Mouse (Mus musculus): ENCODE data around the gene Zbtb22. TPM values are rescaled to one million over a fixed set of nuclear protein-coding genes. Genes with fewer than 3 reads are reported as not detected.

Gene Zbtb22
- polyA plus RNA-seq, 1 experiment: 134 TPM

DNA sequence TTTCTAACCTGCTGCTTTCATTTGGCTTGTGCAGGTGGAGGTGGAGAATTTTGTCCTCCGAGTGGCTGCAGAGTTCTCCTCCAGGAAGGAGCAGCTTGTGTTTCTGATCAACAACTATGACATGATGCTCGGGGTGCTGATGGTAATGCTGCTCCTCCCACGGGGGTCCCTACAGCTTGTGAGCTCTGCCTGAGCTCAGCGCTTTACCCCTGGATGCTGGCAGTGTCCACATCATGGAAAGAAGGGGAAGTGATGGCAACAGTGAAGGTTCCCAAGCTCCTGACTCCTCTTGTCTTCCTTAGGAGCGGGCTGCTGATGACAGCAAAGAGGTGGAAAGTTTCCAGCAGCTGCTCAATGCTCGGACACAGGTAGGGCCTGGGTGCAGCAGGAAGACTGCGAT is 47.2 kb downstream of the Zbtb22 start:
- peaks cover 51% of the 10 kb centered on the region for H3K36me3 ChIP-seq (ENCODE audit: control insufficient read depth, insufficient read depth, low read length)
- 93% methylated on average over 7 of the region's 7 CpGs for WGBS
- H3K4me1 ChIP-seq (ENCODE audit: control insufficient read depth, insufficient read depth, insufficient read length, low read length): no peaks in the 10 kb centered on the region
- no peaks in the 10 kb centered on the region for H3K27me3 ChIP-seq (ENCODE audit: control insufficient read depth, insufficient read depth, low read length)
- no peak for TF ChIP-seq POLR2A (IDR thresholded peaks at IDR 0.05; ENCODE audit: low read depth, low read length)
- no peak for TF ChIP-seq CTCF (IDR thresholded peaks at IDR 0.05; ENCODE audit: extremely low read depth, insufficient read length, insufficient replicate concordance, low read depth, low read length)
- no peak overlapping the region for H3K27ac ChIP-seq (ENCODE audit: insufficient read depth, low read depth, low read length)
- H3K4me3 ChIP-seq (ENCODE audit: low read depth, low read length): no peak overlapping the region

DNA sequence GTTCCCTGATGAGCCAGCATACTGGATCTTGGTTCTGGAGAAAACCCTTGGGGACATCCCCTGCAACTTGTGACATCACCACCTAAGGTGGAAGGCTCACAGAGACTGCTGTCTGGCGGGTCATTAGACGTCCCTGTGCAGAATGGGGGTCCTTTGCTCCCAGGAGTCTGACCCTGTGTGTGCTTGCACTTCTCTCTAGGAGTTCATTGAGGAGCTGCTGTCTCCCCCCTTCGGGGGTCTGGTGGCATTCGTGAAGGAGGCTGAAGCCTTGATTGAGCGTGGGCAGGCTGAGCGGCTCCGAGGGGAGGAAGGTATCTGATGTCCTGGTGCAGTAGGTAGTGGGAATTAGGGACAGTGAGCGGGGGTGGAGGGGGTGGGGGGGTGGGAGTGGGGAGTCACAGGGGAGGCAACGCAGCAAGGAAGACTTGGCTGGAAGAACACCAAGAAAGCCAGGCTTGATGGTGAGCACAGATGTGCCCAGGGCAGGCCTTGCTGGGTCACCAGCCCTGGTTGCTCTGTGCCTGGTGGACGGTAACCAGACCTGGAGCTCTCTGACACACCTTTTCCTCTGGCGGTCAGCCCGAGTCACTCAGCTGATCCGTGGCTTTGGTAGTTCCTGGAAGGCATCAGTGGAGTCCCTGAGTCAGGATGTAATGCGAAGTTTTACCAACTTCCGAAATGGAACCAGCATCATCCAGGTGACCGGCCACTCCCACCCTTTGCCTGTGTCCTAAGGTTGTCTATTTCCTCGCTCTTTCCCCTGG is 49.6 kb downstream of the Zbtb22 start:
- H3K36me3 ChIP-seq (ENCODE audit: control insufficient read depth, insufficient read depth, low read length): peaks cover 35% of the 10 kb centered on the region
- H3K27me3 ChIP-seq (ENCODE audit: control insufficient read depth, insufficient read depth, low read length): no peaks in the 10 kb centered on the region
- TF ChIP-seq POLR2A (IDR thresholded peaks at IDR 0.05; ENCODE audit: low read depth, low read length): no peak
- TF ChIP-seq CTCF (IDR thresholded peaks at IDR 0.05; ENCODE audit: extremely low read depth, insufficient read length, insufficient replicate concordance, low read depth, low read length): no peak
- no peak overlapping the region for H3K27ac ChIP-seq (ENCODE audit: insufficient read depth, low read depth, low read length)
- 88% methylated on average over 17 of the region's 17 CpGs for WGBS
- no peak overlapping the region for H3K4me3 ChIP-seq (ENCODE audit: low read depth, low read length)
- no peaks in the 10 kb centered on the region for H3K4me1 ChIP-seq (ENCODE audit: control insufficient read depth, insufficient read depth, insufficient read length, low read length)

DNA sequence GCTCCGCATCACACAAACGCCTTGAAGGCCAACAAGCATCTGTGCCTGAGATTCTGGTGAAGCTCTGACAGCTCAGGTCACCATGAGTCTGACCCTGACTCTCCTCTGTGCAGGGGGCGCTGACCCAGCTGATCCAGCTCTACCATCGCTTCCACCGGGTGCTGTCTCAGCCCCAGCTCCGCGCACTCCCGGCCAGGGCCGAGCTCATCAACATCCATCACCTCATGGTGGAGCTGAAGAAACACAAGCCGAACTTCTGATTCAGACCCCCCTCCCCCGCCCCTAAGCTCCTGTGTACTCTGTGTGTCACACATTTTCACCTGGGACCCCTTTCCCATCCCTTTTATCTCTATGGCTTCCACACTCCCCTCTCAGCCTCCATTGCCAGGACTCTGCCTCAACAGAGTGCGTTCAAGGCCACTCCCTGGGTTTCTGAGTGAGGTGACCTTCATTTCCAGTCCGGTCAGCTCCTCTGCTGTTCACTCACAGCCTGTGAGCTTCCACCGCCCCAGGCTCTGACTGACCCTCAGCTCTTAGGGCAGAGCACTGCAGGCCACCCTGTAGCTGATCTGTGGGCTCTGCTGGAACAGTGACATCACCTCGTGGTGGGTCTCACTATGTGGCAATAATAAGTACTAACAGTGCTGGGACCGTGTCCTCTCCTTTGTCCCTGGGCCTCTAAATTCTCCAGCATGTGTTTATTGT is 50.3 kb downstream of the Zbtb22 start:
- 87% methylated on average over 16 of the region's 16 CpGs for WGBS
- TF ChIP-seq POLR2A (IDR thresholded peaks at IDR 0.05; ENCODE audit: low read depth, low read length) (no peak), CTCF (IDR thresholded peaks at IDR 0.05; ENCODE audit: extremely low read depth, insufficient read length, insufficient replicate concordance, low read depth, low read length) (no peak)

DNA sequence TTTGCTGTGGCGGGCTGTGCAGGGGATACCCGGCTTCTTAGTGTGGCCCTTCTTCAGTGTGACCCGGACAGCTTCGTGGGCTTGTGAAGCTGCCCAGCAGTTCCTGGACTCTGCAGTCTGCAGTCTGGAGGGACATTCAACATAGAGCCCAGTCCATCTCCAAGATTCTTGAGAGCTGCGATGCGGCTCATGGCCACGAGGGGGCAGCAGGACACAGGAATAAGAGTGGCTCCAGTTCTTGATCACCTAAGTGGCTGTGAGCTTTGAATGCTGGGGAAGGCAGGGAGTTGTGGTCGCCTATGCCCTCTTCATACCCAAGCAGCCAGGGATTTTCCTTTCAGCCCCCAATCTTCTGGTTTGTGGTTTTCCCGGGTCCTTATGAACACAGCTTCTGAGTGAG is 52.8 kb downstream of the Zbtb22 start:
- Histone ChIP-seq H3K4me1 (ENCODE audit: control insufficient read depth, insufficient read depth, insufficient read length, low read length) (no peaks in the 10 kb centered on the region), H3K27ac (ENCODE audit: insufficient read depth, low read depth, low read length) (no peak overlapping the region), H3K36me3 (ENCODE audit: control insufficient read depth, insufficient read depth, low read length) (peaks cover 14% of the 10 kb centered on the region), H3K4me3 (ENCODE audit: low read depth, low read length) (no peak overlapping the region), H3K27me3 (ENCODE audit: control insufficient read depth, insufficient read depth, low read length) (no peaks in the 10 kb centered on the region)
- WGBS: 1% methylated on average over 9 of the region's 9 CpGs
- TF ChIP-seq CTCF (IDR thresholded peaks at IDR 0.05; ENCODE audit: extremely low read depth, insufficient read length, insufficient replicate concordance, low read depth, low read length) (peak; percentile 82), POLR2A (IDR thresholded peaks at IDR 0.05; ENCODE audit: low read depth, low read length) (no peak; the same call in 1 of the 2 replicates)

More for the DNA sequence above, 50.3 kb downstream of the Zbtb22 start:
- Histone ChIP-seq H3K4me1 (ENCODE audit: control insufficient read depth, insufficient read depth, insufficient read length, low read length) (no peaks in the 10 kb centered on the region), H3K27me3 (ENCODE audit: control insufficient read depth, insufficient read depth, low read length) (no peaks in the 10 kb centered on the region), H3K36me3 (ENCODE audit: control insufficient read depth, insufficient read depth, low read length) (peaks cover 32% of the 10 kb centered on the region), H3K4me3 (ENCODE audit: low read depth, low read length) (no peak overlapping the region), H3K27ac (ENCODE audit: insufficient read depth, low read depth, low read length) (no peak overlapping the region)

Other genes starting within 250 kb of the Zbtb22 start
- gene Hnrnpm, start 229.0 kb upstream of the Zbtb22 start, polyA plus RNA-seq (2012; rRNA removed): 54.5 and 91.7 TPM in 2 replicates
- 43.7 and 60.9 TPM in 2 replicates for gene March2, start 197.2 kb upstream of the Zbtb22 start, polyA plus RNA-seq (2012; rRNA removed)
- 171 and 431 TPM in 2 replicates for gene Rab11b, start 155.4 kb upstream of the Zbtb22 start, polyA plus RNA-seq (2012; rRNA removed)
- gene Angptl4, start 134.1 kb upstream of the Zbtb22 start, polyA plus RNA-seq (2012; rRNA removed): 14.7 and 57.3 TPM in 2 replicates
- gene Kank3, start 105.4 kb upstream of the Zbtb22 start, polyA plus RNA-seq (2012; rRNA removed): 20.6 and 21.1 TPM in 2 replicates
- gene Rps28, start 91.3 kb upstream of the Zbtb22 start, polyA plus RNA-seq (2012; rRNA removed): 296 and 444 TPM in 2 replicates
- gene Ndufa7, start 91.3 kb upstream of the Zbtb22 start, polyA plus RNA-seq (2012; rRNA removed): 337 and 417 TPM in 2 replicates
- gene Cd320, start 72.8 kb upstream of the Zbtb22 start, polyA plus RNA-seq (2012; rRNA removed): 14.9 and 22.1 TPM in 2 replicates
- not detected in 2 replicates for gene Gm7029, start 42.1 kb upstream of the Zbtb22 start, polyA plus RNA-seq (2012; rRNA removed)
- gene Kifc1, start 25.2 kb upstream of the Zbtb22 start, polyA plus RNA-seq (2012; rRNA removed): 3.9 and 7.5 TPM in 2 replicates
- not detected in 2 replicates for gene Platr17, start 10.8 kb upstream of the Zbtb22 start, polyA plus RNA-seq (2012; rRNA removed)
- 20.7 and 48.6 TPM in 2 replicates for gene Daxx, start 6.5 kb upstream of the Zbtb22 start, polyA plus RNA-seq (2012; rRNA removed)
- 151 and 367 TPM in 2 replicates for gene Tapbp, start within 50 bp of the Zbtb22 start, polyA plus RNA-seq (2012; rRNA removed)
- gene Rgl2, start 13.6 kb downstream of the Zbtb22 start, polyA plus RNA-seq (2012; rRNA removed): 45.3 and 60.7 TPM in 2 replicates
- gene Pfdn6, start 24.4 kb downstream of the Zbtb22 start, polyA plus RNA-seq (2012; rRNA removed): 9.3 and 19.4 TPM in 2 replicates
- 10.0 and 12.4 TPM in 2 replicates for gene Wdr46, start 24.8 kb downstream of the Zbtb22 start, polyA plus RNA-seq (2012; rRNA removed)
- gene B3galt4, start 35.6 kb downstream of the Zbtb22 start, polyA plus RNA-seq (2012; rRNA removed): 14.8 and 24.6 TPM in 2 replicates
- 28.4 and 52.3 TPM in 2 replicates for gene Vps52, start 39.9 kb downstream of the Zbtb22 start, polyA plus RNA-seq (2012; rRNA removed)
- gene Rps18, start 40.1 kb downstream of the Zbtb22 start, polyA plus RNA-seq (2012; rRNA removed): 509 and 766 TPM in 2 replicates
- gene H2-K1, start 84.4 kb downstream of the Zbtb22 start, polyA plus RNA-seq (2012; rRNA removed): 2,533 and 6,705 TPM in 2 replicates
- 15.5 and 29.9 TPM in 2 replicates for gene Ring1, start 108.8 kb downstream of the Zbtb22 start, polyA plus RNA-seq (2012; rRNA removed)
- 52.4 and 75.8 TPM in 2 replicates for gene H2-Ke6, start 112.2 kb downstream of the Zbtb22 start, polyA plus RNA-seq (2012; rRNA removed)
- 81.5 and 119 TPM in 2 replicates for gene Slc39a7, start 115.8 kb downstream of the Zbtb22 start, polyA plus RNA-seq (2012; rRNA removed)
- gene Rxrb, start 115.9 kb downstream of the Zbtb22 start, polyA plus RNA-seq (2012; rRNA removed): 26.3 and 64.2 TPM in 2 replicates
- gene Col11a2, start 123.5 kb downstream of the Zbtb22 start, polyA plus RNA-seq (2012; rRNA removed): 0.90 and 2.4 TPM in 2 replicates
- 7.2 and 16.6 TPM in 2 replicates for gene H2-Oa, start 176.4 kb downstream of the Zbtb22 start, polyA plus RNA-seq (2012; rRNA removed)
- 35.4 and 169 TPM in 2 replicates for gene H2-DMa, start 203.6 kb downstream of the Zbtb22 start, polyA plus RNA-seq (2012; rRNA removed)
- 41.2 and 73.1 TPM in 2 replicates for gene Brd2, start 206.7 kb downstream of the Zbtb22 start, polyA plus RNA-seq (2012; rRNA removed)
- gene H2-DMb2, start 227.4 kb downstream of the Zbtb22 start, polyA plus RNA-seq (2012; rRNA removed): 12.7 and 25.4 TPM in 2 replicates
- 39.0 and 281 TPM in 2 replicates for gene H2-DMb1, start 237.2 kb downstream of the Zbtb22 start, polyA plus RNA-seq (2012; rRNA removed)

All from small intestine, adult 2 months (tissue).